Mouse (Mus musculus) midbrain, postnatal 0 days (tissue): Measurements from ENCODE around the gene Adh6a. TPM values are rescaled to one million over a fixed set of nuclear protein-coding genes. Genes with fewer than 3 reads are reported as not detected.

ENCODE experiments used
- ATAC-seq: fragments of 200-750 bp; cut with Nextera tagmentation; 2 replicates; pipeline ENCODE4 v1.8.0; 2017; ENCODE audit warnings: moderate number of reproducible peaks, mild to moderate bottlenecking, moderate TSS enrichment, moderate library complexity; ENCODE audit not compliant: low FRiP score
- DNase-seq: peaks from one replicate; pipeline ENCODE4 v3.0.0-alpha.2; 2015; ENCODE audit warnings: low spot score
- H3K27ac ChIP-seq: fragments of 300-500 bp; sonication (generic); 2 replicates; pipeline ENCODE4 v1.5.1; 2014; ENCODE audit warnings: low read depth, mild to moderate bottlenecking, low read length, mixed read lengths
- H3K27me3 ChIP-seq: fragments of 300-500 bp; sonication (generic); 2 replicates; pipeline ENCODE4 v1.6.1; 2014; ENCODE audit warnings: low read length, control low read depth, mixed read lengths; ENCODE audit not compliant: insufficient read depth
- H3K36me3 ChIP-seq: fragments of 300-500 bp; sonication (generic); 2 replicates; pipeline ENCODE4 v1.6.1; 2014; ENCODE audit warnings: low read length, control low read depth, mixed read lengths; ENCODE audit not compliant: insufficient read depth
- H3K4me1 ChIP-seq: fragments of 300-500 bp; sonication (generic); 2 replicates; pipeline ENCODE4 v1.6.1; 2014; ENCODE audit warnings: mild to moderate bottlenecking, control low read depth, antibody characterized with exemption, low read length, mixed read lengths; ENCODE audit not compliant: insufficient read depth
- H3K4me2 ChIP-seq: fragments of 300-500 bp; sonication (generic); 2 replicates; pipeline ENCODE4 v1.6.1; 2014; ENCODE audit warnings: low read depth, mild to moderate bottlenecking, low read length, mixed read lengths; ENCODE audit not compliant: poor library complexity, severe bottlenecking
- H3K4me3 ChIP-seq: fragments of 300-500 bp; sonication (generic); 2 replicates; pipeline ENCODE4 v1.5.1; 2014; ENCODE audit warnings: low read depth, mild to moderate bottlenecking, low read length, moderate library complexity
- H3K9ac ChIP-seq: fragments of 300-500 bp; sonication (generic); replicated peaks from 2 replicates; pipeline ENCODE4 v1.6.1; 2014; ENCODE audit warnings: mild to moderate bottlenecking, low read length, moderate library complexity, mixed read lengths; ENCODE audit not compliant: poor library complexity, severe bottlenecking
- H3K9me3 ChIP-seq: fragments of 300-500 bp; sonication (generic); 2 replicates; pipeline ENCODE4 v1.6.1; 2016; ENCODE audit warnings: low read length, control low read depth
- CTCF ChIP-seq: IDR thresholded peaks from 2 replicates; pipeline ENCODE4 v1.5.1; 2016; ENCODE audit warnings: antibody characterized with exemption, mild to moderate bottlenecking
- WGBS: fragments of 180-500 bp; shearing (Covaris S2); extraction: QIAGEN DNeasy Blood & Tissue Kit; methylation state at CpG from one replicate; pipeline ENCODE4 v1.1.7; 2014; 5-methylcytosine and 5-hydroxymethylcytosine counted together
- polyA plus RNA-seq: library from polyadenylated mRNA; unstranded; fragments of >200 nt; fragmentation: Nextera tagmentation; extraction: Ambion mirVana; gene quantifications from 2 replicates; pipeline ENCODE4 v1.2.1, GENCODE M21; 2015
- total RNA-seq: library from RNA; depleted of rRNA; stranded (reverse); fragments of >200 nt; gene quantifications from 2 replicates; pipeline ENCODE4 v1.2.3, GENCODE M21; 2014

The Adh6a gene
- total and polyA plus RNA-seq, 2 experiments from 2014 or later: not detected

DNA sequence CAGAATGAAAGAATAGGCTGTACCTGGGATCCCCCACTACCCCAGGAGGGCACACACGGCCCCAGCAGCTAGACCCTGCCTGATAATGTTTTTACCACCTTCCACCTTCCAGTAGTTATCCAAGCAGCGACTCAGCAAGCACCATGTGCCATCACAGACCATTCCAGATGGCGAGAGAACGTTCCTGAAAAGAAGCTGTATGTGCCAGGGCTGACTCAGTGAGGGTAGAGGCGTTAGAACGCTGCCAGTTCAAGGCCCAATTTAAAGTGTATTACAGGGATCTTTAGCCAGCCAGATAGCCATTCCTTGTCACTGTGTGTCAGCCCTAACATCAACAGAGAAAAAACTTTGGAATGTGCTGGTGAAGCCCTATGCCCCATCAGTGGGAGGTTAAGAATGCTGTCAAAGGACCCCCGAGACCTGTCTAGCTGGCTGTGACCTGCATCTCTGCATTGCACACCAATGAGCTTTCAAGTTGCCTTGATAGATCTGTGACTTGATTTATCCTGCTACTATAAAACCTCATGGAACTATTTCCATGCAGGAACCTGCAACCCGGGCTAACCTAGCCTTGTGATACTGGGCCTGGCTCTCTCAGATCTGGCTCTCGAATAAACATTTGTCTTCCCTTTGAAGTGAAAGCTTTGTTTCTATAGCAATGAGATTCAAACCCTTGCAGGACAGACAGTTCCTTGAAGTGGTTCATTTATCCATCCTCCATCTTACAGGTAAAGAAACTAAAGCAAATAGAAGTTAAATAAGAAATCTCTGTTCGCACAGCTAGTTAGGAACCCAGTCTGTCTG, 7.4 kb upstream of the Adh6a start:
- Histone ChIP-seq H3K4me1 (0 out of 2 replicates have a peak, but pooled peaks cover 7% of the 10 kb centered on the region), H3K4me2 (no peak overlapping the region), H3K4me3 (no peak overlapping the region), H3K27ac (no peak overlapping the region), H3K9me3 (no peaks in the 10 kb centered on the region), H3K36me3 (no peaks in the 10 kb centered on the region), H3K9ac (no peak overlapping the region), H3K27me3 (no peaks in the 10 kb centered on the region)
- 71% methylated on average over 10 of the region's 10 CpGs for WGBS
- ATAC-seq (no peak), DNase-seq (no peak)
- no peak for TF ChIP-seq CTCF

DNA sequence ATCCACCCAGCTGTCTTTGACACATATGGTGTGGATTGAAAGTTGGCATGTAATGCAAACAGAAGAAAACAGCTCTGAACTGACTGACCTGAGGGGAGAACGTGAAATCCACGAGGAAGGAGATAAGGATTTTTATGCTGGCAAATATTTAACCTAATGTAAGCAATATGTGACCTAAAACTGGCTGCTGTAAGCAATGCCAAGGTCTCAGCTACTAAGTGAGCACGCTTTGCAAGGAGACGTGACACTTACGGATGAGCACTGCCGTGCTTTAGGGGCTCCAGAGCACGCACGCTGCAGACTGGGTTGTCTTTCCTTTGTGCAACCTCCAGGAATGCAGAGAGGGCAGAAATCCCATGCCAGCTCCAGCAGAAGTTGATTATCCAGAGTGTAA, 6.8 kb upstream of the Adh6a start:
- H3K27ac ChIP-seq: no peak overlapping the region
- 0 out of 2 replicates have a peak, but pooled peaks have one; percentile 23 for ATAC-seq
- H3K9me3 ChIP-seq: no peaks in the 10 kb centered on the region
- H3K4me1 ChIP-seq: 0 out of 2 replicates have a peak, but pooled peaks cover 7% of the 10 kb centered on the region
- H3K27me3 ChIP-seq: no peaks in the 10 kb centered on the region
- H3K4me2 ChIP-seq: no peak overlapping the region
- no peaks in the 10 kb centered on the region for H3K36me3 ChIP-seq
- no peak for TF ChIP-seq CTCF
- H3K4me3 ChIP-seq: no peak overlapping the region
- peak; percentile 35 for DNase-seq
- H3K9ac ChIP-seq: 0 out of 2 replicates have a peak overlapping the region, but pooled peaks have one; percentile 13
- 39% methylated on average over 8 of the region's 8 CpGs for WGBS

DNA sequence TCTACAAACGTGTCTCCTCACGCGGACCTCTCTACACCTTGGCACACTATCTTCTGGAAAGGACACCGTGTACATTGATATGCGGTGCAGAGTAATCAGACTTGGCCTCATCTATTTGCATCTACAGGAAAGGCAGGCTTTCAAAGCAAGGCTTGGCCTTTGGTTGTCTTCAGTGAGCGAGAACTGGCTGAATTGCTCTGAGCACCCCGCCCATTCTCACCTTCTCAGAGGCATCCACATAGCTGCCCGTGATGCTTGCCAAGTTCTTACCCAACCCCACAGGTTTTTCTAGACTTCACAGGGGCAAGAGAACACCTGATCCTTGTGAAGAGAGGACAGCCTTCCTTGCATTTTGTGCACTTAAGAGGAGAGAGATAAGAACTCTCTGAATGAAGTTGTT, 3.2 kb upstream of the Adh6a start:
- H3K9me3 ChIP-seq: no peaks in the 10 kb centered on the region
- 95% methylated on average over 8 of the region's 8 CpGs for WGBS

DNA sequence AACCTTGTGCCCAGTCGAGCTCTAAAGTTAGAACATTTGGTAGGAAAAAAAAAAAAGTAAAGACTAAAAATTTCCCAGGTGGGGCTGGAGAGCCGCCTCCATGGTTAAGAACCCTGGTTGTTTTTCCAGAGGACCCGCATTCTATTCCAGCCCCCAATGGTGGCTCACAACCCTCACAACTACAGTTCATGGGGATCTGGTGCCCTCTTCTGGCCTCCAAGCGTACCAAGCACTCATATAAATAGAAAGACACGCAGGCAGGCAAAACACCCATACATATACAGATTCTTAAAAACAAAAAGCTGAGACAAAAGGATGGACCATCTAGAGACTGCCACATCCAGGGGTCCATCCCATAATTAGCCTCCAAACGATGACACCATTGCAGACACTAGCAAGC, 2.1 kb upstream of the Adh6a start:
- Histone ChIP-seq H3K27ac (no peak overlapping the region), H3K4me1 (0 out of 2 replicates have a peak, but pooled peaks cover 3% of the 10 kb centered on the region), H3K36me3 (no peaks in the 10 kb centered on the region), H3K9me3 (no peaks in the 10 kb centered on the region), H3K9ac (no peak overlapping the region), H3K4me3 (no peak overlapping the region), H3K27me3 (no peaks in the 10 kb centered on the region), H3K4me2 (no peak overlapping the region)
- TF ChIP-seq CTCF: peak; percentile 28
- DNase-seq: no peak
- ATAC-seq: no peak
- WGBS: 87% methylated on average over 6 of the region's 6 CpGs

More for the DNA sequence above, 3.2 kb upstream of the Adh6a start:
- ATAC-seq (no peak), DNase-seq (no peak)
- Histone ChIP-seq H3K9ac (no peak overlapping the region), H3K4me2 (no peak overlapping the region), H3K27ac (no peak overlapping the region), H3K4me1 (0 out of 2 replicates have a peak, but pooled peaks cover 7% of the 10 kb centered on the region), H3K27me3 (no peaks in the 10 kb centered on the region), H3K4me3 (no peak overlapping the region), H3K36me3 (no peaks in the 10 kb centered on the region)
- TF ChIP-seq CTCF: no peak

DNA sequence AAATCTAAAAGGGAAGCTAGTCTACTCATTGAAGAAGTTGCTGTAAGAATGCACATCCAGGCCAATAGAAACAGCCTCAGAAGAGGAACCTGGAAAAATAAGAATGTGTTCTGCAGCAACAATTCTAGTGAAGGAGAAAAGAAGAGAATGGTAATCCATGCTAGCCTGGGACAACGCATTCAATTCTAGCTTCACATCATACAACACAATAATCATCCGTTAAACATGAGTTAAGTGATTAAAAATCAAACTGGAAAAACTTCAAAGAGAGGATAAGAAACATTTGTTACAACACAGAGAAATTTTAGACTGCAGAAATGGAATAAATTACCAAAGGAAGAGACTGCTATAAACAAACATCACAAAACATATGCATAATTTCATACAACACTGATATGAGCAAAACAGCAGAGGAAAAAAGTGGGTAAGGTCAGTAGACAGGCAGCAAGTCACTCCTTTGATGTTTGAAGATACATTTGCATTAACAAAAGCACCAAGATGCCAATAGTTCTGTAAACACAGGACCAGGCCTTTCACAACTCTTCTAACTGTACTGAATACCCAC, 3.9 kb downstream of the Adh6a start:
- WGBS: 77% methylated on average over 2 of the region's 2 CpGs

DNA sequence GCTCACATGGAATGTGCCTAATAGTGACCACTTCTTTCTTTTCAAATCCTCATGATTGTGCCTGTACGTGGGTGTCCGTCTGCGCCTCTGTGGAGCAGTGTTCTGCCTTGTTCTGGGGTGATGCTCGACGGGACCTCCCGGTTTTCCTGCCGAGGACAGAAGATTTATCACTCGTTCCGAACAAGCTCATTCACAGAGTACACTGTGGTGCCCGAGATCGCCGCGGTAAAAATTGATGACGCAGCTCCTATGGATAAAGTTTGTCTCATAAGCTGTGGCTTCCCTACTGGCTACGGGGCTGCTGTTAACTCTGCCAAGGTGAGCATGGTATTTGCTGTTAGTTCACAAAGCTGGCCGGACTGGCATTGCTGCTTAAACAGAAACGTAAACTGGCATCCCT, 11.9 kb downstream of the Adh6a start:
- H3K9ac ChIP-seq: no peak overlapping the region
- H3K27ac ChIP-seq: no peak overlapping the region
- 96% methylated on average over 17 of the region's 17 CpGs for WGBS
- H3K36me3 ChIP-seq: no peaks in the 10 kb centered on the region
- ATAC-seq (no peak), DNase-seq (no peak)
- no peak overlapping the region for H3K4me3 ChIP-seq
- H3K27me3 ChIP-seq: no peaks in the 10 kb centered on the region
- no peak overlapping the region for H3K4me2 ChIP-seq
- no peaks in the 10 kb centered on the region for H3K4me1 ChIP-seq
- no peak for TF ChIP-seq CTCF
- H3K9me3 ChIP-seq: no peaks in the 10 kb centered on the region

More for the DNA sequence above, 3.9 kb downstream of the Adh6a start:
- ATAC-seq (no peak), DNase-seq (no peak)
- Histone ChIP-seq H3K4me2 (no peak overlapping the region), H3K4me3 (no peak overlapping the region), H3K4me1 (no peaks in the 10 kb centered on the region), H3K9ac (no peak overlapping the region), H3K9me3 (no peaks in the 10 kb centered on the region), H3K36me3 (no peaks in the 10 kb centered on the region), H3K27me3 (no peaks in the 10 kb centered on the region), H3K27ac (no peak overlapping the region)
- no peak for TF ChIP-seq CTCF
